Mouse (Mus musculus): ENCODE data around the gene Gm9008. TPM values are rescaled to one million over a fixed set of nuclear protein-coding genes. Genes with fewer than 3 reads are reported as not detected.

Gene Gm9008
- 1 to 10 TPM; 7.5 to 8.7 TPM for total RNA-seq (2023)

DNA sequence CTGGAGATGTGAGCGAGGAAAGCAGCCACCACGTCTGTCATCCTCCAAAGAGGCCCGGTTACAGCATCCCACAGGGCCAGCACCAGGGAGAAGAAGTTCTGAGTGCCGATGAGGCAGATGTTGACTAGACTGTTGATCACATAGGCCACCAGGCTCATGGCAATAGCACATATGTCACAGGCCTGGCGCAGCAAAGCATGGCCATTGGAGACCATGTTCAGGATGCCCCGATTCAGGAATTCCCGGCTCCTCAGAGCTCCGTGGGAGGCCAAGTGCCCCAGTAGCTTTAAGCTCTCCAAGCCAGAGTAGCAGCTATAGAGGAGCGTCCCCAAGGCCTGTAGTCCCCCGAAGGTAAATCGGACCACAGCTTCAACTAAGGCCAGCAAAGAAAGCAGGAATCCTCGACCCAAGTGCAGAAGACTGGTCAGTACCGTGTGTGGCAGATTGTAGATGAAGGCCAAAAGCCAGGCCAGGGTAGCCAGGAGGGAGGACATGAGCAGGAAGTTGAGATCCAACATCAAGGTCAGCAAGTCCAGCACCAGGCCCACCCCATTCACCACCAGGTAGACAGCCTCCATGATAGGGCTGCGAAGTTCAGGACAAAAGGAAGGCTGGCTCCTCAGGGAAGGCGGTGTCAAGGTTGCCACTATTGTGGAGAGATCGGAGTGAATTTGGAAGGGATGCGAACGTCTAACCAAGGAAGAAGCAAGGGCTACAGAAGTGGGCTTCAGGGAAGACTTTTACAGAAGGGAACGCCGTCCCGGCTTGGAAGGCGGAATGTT, at the start of gene Gm9008:
Gm9008 (minus strand) TSS at position 731 of the 782 bp plus-strand sequence.

